Mouse (Mus musculus) erythroblast, embryonic 14.5 days (primary cell): ENCODE measurements around the gene Llgl1.

Experiments used
- GATA1 ChIP-seq: IDR thresholded peaks from 2 replicates; pipeline ENCODE4 v1.6.1; 2012; ENCODE audit warnings: low read length, inconsistent platforms, mixed read lengths
- TAL1 ChIP-seq: IDR thresholded peaks from 3 replicates; pipeline ENCODE4 v1.6.1; 2012; ENCODE audit warnings: low read length, inconsistent platforms, mixed read lengths

- no peak for TF ChIP-seq GATA1
- TF ChIP-seq TAL1, result no peak
Observed at GRCm38 (mm10) chr11:60706696-60707480, 7.4 kb downstream of the Llgl1 start.
